Mouse (Mus musculus): ENCODE measurements around the gene Nedd9. TPM values are rescaled to one million over a fixed set of nuclear protein-coding genes. Genes with fewer than 3 reads are reported as not detected.

Nedd9 gene
- total RNA-seq, 2 experiments from 2014 or later = 19.2 to 26.4 TPM

GRCm38 (mm10) chr13:41457030-41457797, 29.9 kb downstream of the Nedd9 start:
- DNase-seq (ENCODE audit: low spot score in 2 of 2) = no peak

- no peak for DNase-seq (ENCODE audit: low spot score in 2 of 2)
Measured at GRCm38 (mm10) chr13:41456292-41457029, 30.7 kb downstream of the Nedd9 start.

- DNase-seq (ENCODE audit: low spot score in 2 of 2) = no peak
Measured at GRCm38 (mm10) chr13:41453227-41454193, 33.7 kb downstream of the Nedd9 start.

- DNase-seq (ENCODE audit: low spot score in 2 of 2) = no peak
Measured at GRCm38 (mm10) chr13:41450821-41451220, 36.3 kb downstream of the Nedd9 start.

- no peak for DNase-seq (ENCODE audit: low spot score in 2 of 2)
Measured at GRCm38 (mm10) chr13:41449211-41449610, 38.0 kb downstream of the Nedd9 start.

GRCm38 (mm10) chr13:41447209-41447608, 40.0 kb downstream of the Nedd9 start:
- DNase-seq (ENCODE audit: low spot score in 2 of 2) = no peak

GRCm38 (mm10) chr13:41446591-41446990, 40.6 kb downstream of the Nedd9 start:
- no peak for DNase-seq (ENCODE audit: low spot score in 2 of 2)

- DNase-seq (ENCODE audit: low spot score in 2 of 2) = no peak
Measured at GRCm38 (mm10) chr13:41445067-41445808, 41.9 kb downstream of the Nedd9 start.

- no peak for DNase-seq (ENCODE audit: low spot score in 2 of 2)
Measured at GRCm38 (mm10) chr13:41444230-41444629, 42.9 kb downstream of the Nedd9 start.

- no peak for DNase-seq (ENCODE audit: low spot score in 2 of 2)
Measured at GRCm38 (mm10) chr13:41442145-41442544, 45.0 kb downstream of the Nedd9 start.

GRCm38 (mm10) chr13:41440205-41440604, 47.0 kb downstream of the Nedd9 start:
- DNase-seq (ENCODE audit: low spot score in 2 of 2) = no peak

- no peak for DNase-seq (ENCODE audit: low spot score in 2 of 2)
Measured at GRCm38 (mm10) chr13:41437390-41437789, 49.8 kb downstream of the Nedd9 start.

- no peak for DNase-seq (ENCODE audit: low spot score in 2 of 2)
Measured at GRCm38 (mm10) chr13:41436731-41437130, 50.4 kb downstream of the Nedd9 start.

GRCm38 (mm10) chr13:41433201-41433600, 54.0 kb downstream of the Nedd9 start:
- no peak for DNase-seq (ENCODE audit: low spot score in 2 of 2)

- no peak for DNase-seq (ENCODE audit: low spot score in 2 of 2)
Measured at GRCm38 (mm10) chr13:41431795-41432194, 55.4 kb downstream of the Nedd9 start.

- no peak for DNase-seq (ENCODE audit: low spot score in 2 of 2)
Measured at GRCm38 (mm10) chr13:41427046-41427445, 60.1 kb downstream of the Nedd9 start.

- no peak for DNase-seq (ENCODE audit: low spot score in 2 of 2)
Measured at GRCm38 (mm10) chr13:41423463-41424074, 63.6 kb downstream of the Nedd9 start.

- DNase-seq (ENCODE audit: low spot score in 2 of 2) = no peak
Measured at GRCm38 (mm10) chr13:41422581-41422980, 64.6 kb downstream of the Nedd9 start.

GRCm38 (mm10) chr13:41420376-41420775, 66.8 kb downstream of the Nedd9 start:
- DNase-seq (ENCODE audit: low spot score in 2 of 2) = no peak

- DNase-seq (ENCODE audit: low spot score in 2 of 2) = no peak
Measured at GRCm38 (mm10) chr13:41418198-41418869, 68.8 kb downstream of the Nedd9 start.
